Mouse (Mus musculus) c-Kit-positive CD71-negative TER-119-negative erythroid progenitor cells, embryonic 14.5 days (primary cell): ENCODE measurements around the gene P3h4.

ENCODE experiments used
- DNase-seq: peaks from one replicate; pipeline ENCODE4 v3.0.0-alpha.2; 2013; ENCODE audit warnings: low read depth

P3h4 gene

GRCm38 (mm10) chr11:100414021-100414913 lies at the start of gene P3h4:
Gene P3h4, minus strand, starts transcription at chr11:100414836.
- no peak for DNase-seq

- DNase-seq = no peak
Observed at GRCm38 (mm10) chr11:100462699-100463098, 48.1 kb upstream of the P3h4 start.

GRCm38 (mm10) chr11:100457711-100458110 lies 43.1 kb upstream of the P3h4 start:
- no peak for DNase-seq

DNA sequence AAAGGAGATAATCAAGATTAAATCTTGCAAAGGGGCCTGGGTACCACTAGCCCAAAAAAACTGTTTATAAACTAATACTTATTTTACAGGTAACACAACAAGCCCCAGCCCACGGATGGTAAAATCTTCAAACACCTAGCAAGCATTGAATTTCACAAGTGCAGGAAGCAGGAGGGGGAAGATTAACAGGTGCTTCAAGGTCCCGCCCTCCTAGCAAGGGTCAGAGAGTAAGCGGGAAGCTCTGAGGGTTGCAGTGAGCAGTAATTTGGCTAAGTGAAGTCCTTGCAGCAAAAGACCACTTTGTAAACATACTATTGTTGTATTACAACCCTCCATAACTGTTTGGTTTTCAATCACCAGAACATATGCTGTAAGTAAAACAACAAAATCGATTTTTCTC lies 42.6 kb upstream of the P3h4 start:
- no peak for DNase-seq

GRCm38 (mm10) chr11:100442625-100443024 lies 28.0 kb upstream of the P3h4 start:
- DNase-seq = no peak

- no peak for DNase-seq
Observed at GRCm38 (mm10) chr11:100441797-100442196, 27.2 kb upstream of the P3h4 start, which contains the start of the genes Nt5c3b and Klhl10. Gene Nt5c3b, minus strand, starts transcription at chr11:100441808. Gene Klhl10, plus strand, starts transcription at chr11:100441917.

DNA sequence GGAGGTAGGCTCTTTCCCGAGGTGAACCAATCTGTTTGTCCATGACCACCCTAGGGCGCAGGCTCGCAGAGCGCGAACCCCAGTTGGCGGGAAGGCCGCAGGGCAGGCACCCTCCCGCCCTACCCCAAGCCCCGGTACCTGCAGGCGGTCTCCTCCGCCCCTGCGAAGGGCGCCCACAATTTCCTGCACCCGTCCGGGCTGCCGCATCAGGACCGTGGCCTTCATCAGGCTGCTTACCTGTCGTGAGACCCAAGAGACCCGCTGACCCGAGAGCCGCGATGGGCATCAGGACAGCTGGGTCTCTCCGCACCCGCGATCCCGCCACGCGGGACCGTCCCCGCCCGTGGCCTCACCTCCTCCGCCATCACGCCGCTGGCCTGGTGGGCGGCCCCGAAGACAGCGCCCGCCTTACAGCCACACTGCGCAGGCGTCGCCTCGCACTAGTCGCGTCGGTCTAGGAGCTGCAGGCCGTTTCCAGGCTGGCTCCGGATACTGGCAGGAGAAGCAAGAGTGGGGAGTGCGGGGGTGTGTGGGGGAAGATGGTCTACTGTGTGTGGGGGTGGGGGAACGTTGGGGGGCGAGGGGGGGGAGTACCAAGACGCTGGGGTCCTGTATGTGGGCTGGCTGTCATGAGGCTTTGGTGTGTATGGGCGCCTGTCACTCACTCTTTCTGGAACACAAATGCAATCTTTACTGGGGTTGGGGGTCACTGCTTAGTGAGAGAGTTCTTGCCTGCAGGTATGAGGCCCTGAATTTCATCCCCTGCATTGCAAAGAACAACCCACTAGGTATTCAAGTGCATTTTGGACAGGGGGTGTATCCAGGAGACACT lies 26.3 kb upstream of the P3h4 start:
- peak; percentile 56 for DNase-seq

- no peak for DNase-seq
Observed at GRCm38 (mm10) chr11:100437901-100438300, 23.3 kb upstream of the P3h4 start.

- DNase-seq = no peak
Observed at GRCm38 (mm10) chr11:100435678-100436246, 21.1 kb upstream of the P3h4 start.

GRCm38 (mm10) chr11:100432002-100432401 lies 17.4 kb upstream of the P3h4 start:
- DNase-seq = no peak

DNA sequence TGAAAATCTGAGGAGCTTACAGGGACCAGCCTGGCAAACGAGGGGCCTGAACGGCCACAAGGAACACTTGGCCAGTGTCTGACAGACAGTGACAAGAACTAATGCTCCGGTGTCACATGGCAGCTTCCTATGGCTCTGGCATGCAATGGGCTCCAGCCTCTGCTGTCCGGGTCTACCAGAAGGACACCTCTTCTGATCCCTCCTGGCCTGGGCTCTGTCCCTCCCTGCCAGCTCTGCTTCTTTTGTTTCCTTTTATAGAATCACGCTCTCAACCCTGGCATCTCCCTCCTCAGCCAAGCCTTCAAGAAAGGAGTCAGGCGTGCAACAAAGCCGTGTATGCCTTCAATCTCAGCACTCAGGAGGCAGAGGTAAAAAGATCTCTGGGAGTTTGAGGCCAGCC lies 15.4 kb upstream of the P3h4 start:
- no peak for DNase-seq

- no peak for DNase-seq
Observed at GRCm38 (mm10) chr11:100428612-100429199, 14.1 kb upstream of the P3h4 start.

DNA sequence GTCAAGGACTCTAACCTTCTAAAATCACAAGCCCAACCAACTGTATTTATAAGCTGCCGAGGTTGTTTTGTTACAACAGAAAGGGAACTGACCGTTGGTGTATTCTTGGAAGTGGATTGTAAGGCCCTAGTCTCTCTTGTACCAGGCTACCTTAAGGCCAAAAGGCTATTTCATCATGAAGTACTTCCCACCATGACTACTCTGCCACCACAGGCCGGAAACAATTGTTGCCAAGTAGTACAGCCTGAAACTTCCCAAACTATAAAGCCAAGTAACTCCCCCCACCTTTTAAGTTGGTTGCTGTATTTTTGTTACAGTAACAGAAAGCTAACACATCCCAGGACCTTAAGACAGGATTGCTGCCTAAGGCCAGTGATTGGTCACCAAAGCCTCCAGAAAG lies 12.2 kb upstream of the P3h4 start:
- no peak for DNase-seq

- peak; percentile 81 for DNase-seq
Observed at GRCm38 (mm10) chr11:100425851-100426250, 11.2 kb upstream of the P3h4 start.

- no peak for DNase-seq
Observed at GRCm38 (mm10) chr11:100423836-100424235, 9.2 kb upstream of the P3h4 start.

DNA sequence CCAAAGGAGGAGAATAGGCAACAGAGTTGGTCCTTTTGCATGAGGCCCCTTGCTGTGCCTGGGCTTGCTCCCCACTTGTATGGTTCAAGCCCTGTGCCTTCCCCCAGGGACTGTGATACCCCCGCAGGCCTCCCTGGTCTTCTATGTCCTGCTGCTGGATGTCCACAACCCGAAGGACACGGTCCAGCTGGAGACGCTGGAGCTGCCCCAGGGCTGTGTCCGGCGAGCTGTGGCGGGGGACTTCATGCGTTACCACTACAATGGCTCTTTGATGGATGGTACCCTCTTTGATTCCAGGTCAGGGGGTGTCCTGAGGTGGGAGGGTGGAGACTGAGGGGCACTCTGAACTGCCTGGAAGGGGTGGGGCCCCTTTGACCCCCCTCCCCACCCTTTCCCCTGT lies 6.9 kb upstream of the P3h4 start:
- DNase-seq = no peak

DNA sequence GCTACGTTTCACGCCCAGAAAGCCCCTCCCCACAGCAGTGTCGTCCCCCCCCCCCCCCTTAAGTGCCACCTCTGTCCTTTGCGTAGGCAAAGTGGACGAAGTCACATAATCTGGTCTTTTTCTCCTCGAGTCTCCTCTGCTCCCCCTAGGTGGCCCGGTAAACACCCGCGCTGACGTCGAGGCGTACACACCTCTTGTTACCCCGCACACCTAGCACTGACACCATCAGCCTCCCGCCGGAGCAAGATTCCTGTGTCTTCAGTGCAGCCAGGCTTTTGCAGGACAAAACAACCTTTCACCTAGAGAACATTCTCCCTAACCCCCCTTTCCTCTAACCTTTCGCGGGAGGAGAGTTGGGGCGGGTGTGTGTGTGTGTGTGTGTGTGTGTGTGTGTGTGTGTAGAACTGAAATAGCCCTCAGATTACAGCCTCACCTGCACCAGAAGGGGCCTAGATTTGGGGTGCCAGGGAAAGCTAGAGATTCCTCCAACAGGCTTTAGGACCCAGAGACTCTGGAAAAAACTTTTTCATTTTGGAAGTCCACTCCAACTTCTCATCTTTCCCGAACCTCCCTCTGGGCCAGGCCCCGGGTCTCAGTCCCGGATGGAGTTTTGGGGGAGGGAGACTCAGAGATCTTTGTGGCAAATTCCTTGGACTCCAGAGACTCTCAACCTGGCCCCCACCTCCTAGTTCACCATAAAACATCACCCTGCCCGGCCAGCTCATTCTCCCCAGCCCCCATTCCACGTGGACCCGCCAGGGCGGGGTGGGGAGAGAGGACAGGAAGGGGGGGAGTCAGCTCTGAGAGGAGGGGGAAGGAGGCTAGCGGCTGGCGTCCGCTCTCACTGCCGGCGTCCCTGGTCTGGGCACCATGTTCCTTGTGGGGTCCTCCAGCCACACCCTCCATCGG lies 532 bp upstream of the P3h4 start, which contains the start of gene Fkbp10:
TSS of gene Fkbp10 (plus strand) at position 784 of the 909 bp plus-strand sequence.
- DNase-seq = no peak

DNA sequence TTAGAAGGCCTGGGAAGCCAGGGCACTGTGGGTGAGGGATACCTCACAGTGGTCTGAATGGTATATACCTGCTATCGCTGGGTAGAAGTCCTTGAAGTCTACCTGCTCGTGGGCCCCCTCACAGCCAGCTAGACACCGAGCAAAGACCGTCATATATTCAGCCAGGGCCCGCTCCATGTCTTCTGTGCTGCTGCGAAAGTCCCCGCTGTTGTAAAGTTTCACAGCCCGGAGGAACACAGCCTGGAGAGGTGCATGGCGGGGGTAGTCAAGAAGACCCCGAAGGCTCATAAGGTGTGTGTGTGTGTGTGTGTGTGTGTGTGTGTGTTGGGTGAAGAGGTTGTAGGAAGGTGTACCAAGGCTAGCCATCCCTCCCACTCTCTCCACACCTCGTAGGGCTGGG lies 1.1 kb downstream of the P3h4 start:
- DNase-seq = no peak

GRCm38 (mm10) chr11:100411736-100412135 lies 2.9 kb downstream of the P3h4 start:
- DNase-seq = no peak

DNA sequence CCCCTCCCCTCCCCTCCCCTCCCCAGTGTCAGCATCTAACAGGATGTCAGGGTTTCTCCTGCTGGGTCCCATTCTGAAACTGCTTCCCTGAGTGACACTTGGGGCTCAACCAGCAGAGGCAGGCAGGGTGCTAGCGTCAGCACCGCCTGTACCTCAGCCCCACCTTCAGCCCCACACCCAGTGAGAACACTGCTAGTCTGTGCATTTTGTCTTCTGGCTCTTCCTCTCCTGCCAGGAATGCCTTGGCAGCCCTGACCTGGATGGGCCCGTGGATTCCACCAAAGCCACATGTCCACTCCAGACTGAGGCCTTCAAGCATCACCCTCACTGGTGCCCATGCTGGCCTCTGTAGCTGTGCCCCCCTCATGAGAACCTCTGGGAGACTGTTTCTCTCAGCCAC lies 5.0 kb downstream of the P3h4 start:
- DNase-seq = no peak
